Mouse (Mus musculus) liver, embryonic 14.5 days (tissue): ENCODE data around the gene Golt1b. TPM values are rescaled to one million over a fixed set of nuclear protein-coding genes. Genes with fewer than 3 reads are reported as not detected.

Experiments
- ATAC-seq: fragments of 200-750 bp; cut with Nextera tagmentation; 2 replicates; pipeline ENCODE4 v1.8.0; 2017; ENCODE audit warnings: moderate number of reproducible peaks, mild to moderate bottlenecking, moderate library complexity; ENCODE audit not compliant: insufficient read depth
- DNase-seq, 3 experiments: peaks; one replicate each; pipeline ENCODE4 v3.0.0-alpha.2; 2012 to 2013; ENCODE audit warnings: low read depth in 3 of 3, low spot score in 3 of 3
- H3K27ac ChIP-seq: fragments of 300-500 bp; sonication (generic); 2 replicates; pipeline ENCODE4 v1.5.1; 2014; ENCODE audit warnings: moderate library complexity, mild to moderate bottlenecking, control low read depth, inconsistent platforms
- H3K27me3 ChIP-seq: fragments of 300-500 bp; sonication (generic); 2 replicates; pipeline ENCODE4 v1.6.1; 2014; ENCODE audit warnings: mild to moderate bottlenecking, low read length, moderate library complexity; ENCODE audit not compliant: control insufficient read depth, insufficient read depth
- H3K36me3 ChIP-seq: fragments of 300-500 bp; sonication (generic); replicated peaks from 2 replicates; pipeline ENCODE4 v1.6.1; 2014; ENCODE audit warnings: low read depth; ENCODE audit not compliant: control insufficient read depth, insufficient read depth
- H3K4me1 ChIP-seq, 2 experiments: fragments of 200-500 bp in 1 of 2; fragments of 300-500 bp in 1 of 2; sonication (generic) in 1 of 2; replicated peaks; 2 replicates each; pipeline ENCODE4 v1.6.1; 2012 to 2014; ENCODE audit warnings: antibody characterized with exemption in 1 of 2, inconsistent platforms in 1 of 2, low read length in 1 of 2; ENCODE audit not compliant: control insufficient read depth in 2 of 2, insufficient read depth in 2 of 2
- H3K4me2 ChIP-seq: fragments of 300-500 bp; sonication (generic); 2 replicates; pipeline ENCODE4 v1.6.1; 2014; ENCODE audit warnings: low read depth, mild to moderate bottlenecking, control low read depth, moderate library complexity
- H3K4me3 ChIP-seq, 2 experiments: fragments of 200-500 bp in 1 of 2; fragments of 300-500 bp in 1 of 2; sonication (generic) in 1 of 2; 2 replicates each; pipeline ENCODE4 v1.5.1; 2012 to 2014; ENCODE audit warnings: low read depth in 2 of 2, low read length in 2 of 2, mild to moderate bottlenecking in 2 of 2, control low read depth in 1 of 2, inconsistent platforms in 1 of 2, moderate library complexity in 1 of 2; ENCODE audit not compliant: insufficient read depth in 1 of 2
- H3K9ac ChIP-seq: fragments of 300-500 bp; sonication (generic); replicated peaks from 2 replicates; pipeline ENCODE4 v1.6.1; 2014; ENCODE audit warnings: mild to moderate bottlenecking, control low read depth, moderate library complexity
- H3K9me3 ChIP-seq: fragments of 300-500 bp; sonication (generic); 2 replicates; pipeline ENCODE4 v1.6.1; 2016; ENCODE audit warnings: low read length, mixed read lengths; ENCODE audit not compliant: control insufficient read depth
- CTCF ChIP-seq: IDR thresholded peaks from 2 replicates; pipeline ENCODE4 v1.5.1; 2016; ENCODE audit warnings: antibody characterized with exemption, low read depth, control low read depth
- EP300 ChIP-seq: IDR thresholded peaks from 2 replicates; pipeline ENCODE4 v1.6.1; 2016; ENCODE audit warnings: antibody characterized with exemption, low read depth
- WGBS: fragments of 180-500 bp; shearing (Covaris S2); extraction: QIAGEN DNeasy Blood & Tissue Kit; methylation state at CpG from one replicate; pipeline ENCODE4 v1.1.7; 2014; ENCODE audit not compliant: insufficient replicate concordance; 5-methylcytosine and 5-hydroxymethylcytosine counted together
- polyA plus RNA-seq, 2 experiments: library from polyadenylated mRNA; depleted of rRNA in 1 of 2; stranded (reverse) in 1 of 2; unstranded in 1 of 2; fragments of >200 nt; fragmentation: Nextera tagmentation in 1 of 2; extraction: Ambion mirVana in 1 of 2; gene quantifications; 2 replicates each; pipeline versions ENCODE4 v1.2.1 to v1.2.3; 2012 to 2014

Golt1b gene
- polyA plus RNA-seq, 2 experiments = 7.9 to 39.4 TPM

- Histone ChIP-seq H3K4me1 (no peaks in the 10 kb centered on the region), H3K27ac (no peak overlapping the region), H3K9me3 (no peaks in the 10 kb centered on the region), H3K4me3 (no peak overlapping the region), H3K4me2 (no peak overlapping the region), H3K36me3 (peaks cover 15% of the 10 kb centered on the region), H3K27me3 (no peaks in the 10 kb centered on the region), H3K9ac (no peak overlapping the region)
- TF ChIP-seq CTCF = no peak
- no peak for TF ChIP-seq EP300
- 70% methylated on average over 1 of the region's 1 CpGs for WGBS
- DNase-seq (no peak), ATAC-seq (no peak)
These were observed 9.9 kb upstream of the Golt1b start for GRCm38 (mm10) chr6:142377081-142377480.

- TF ChIP-seq CTCF (no peak), EP300 (no peak)
- WGBS = 74% methylated on average over 8 of the region's 8 CpGs
- Histone ChIP-seq H3K4me1 (no peaks in the 10 kb centered on the region), H3K9me3 (no peaks in the 10 kb centered on the region), H3K27me3 (no peaks in the 10 kb centered on the region), H3K36me3 (peaks cover 11% of the 10 kb centered on the region; the same call in 1 of the 2 replicates), H3K4me3 (no peak overlapping the region), H3K4me2 (no peak overlapping the region), H3K27ac (no peak overlapping the region), H3K9ac (no peak overlapping the region)
- DNase-seq = no peak
- ATAC-seq = no peak
These were observed 8.3 kb upstream of the Golt1b start for GRCm38 (mm10) chr6:142378576-142379330.

GRCm38 (mm10) chr6:142379961-142380360 lies 7.1 kb upstream of the Golt1b start:
- H3K27ac ChIP-seq = no peak overlapping the region
- H3K36me3 ChIP-seq = peaks cover 9% of the 10 kb centered on the region; the same call in 1 of the 2 replicates
- H3K4me2 ChIP-seq = no peak overlapping the region
- no peak overlapping the region for H3K9ac ChIP-seq
- no peaks in the 10 kb centered on the region for H3K9me3 ChIP-seq
- ATAC-seq = no peak
- 80% methylated on average over 6 of the region's 6 CpGs for WGBS
- no peak for DNase-seq
- no peak for TF ChIP-seq EP300
- no peak overlapping the region for H3K4me3 ChIP-seq
- H3K27me3 ChIP-seq = no peaks in the 10 kb centered on the region
- 0 out of 4 replicates have a peak, but pooled peaks cover 0 to 3% of the 10 kb centered on the region in 2 experiments for H3K4me1 ChIP-seq

GRCm38 (mm10) chr6:142381615-142382014 lies 5.4 kb upstream of the Golt1b start:
- H3K36me3 ChIP-seq = peaks cover 1% of the 10 kb centered on the region; the same call in 1 of the 2 replicates
- 78% methylated on average over 7 of the region's 7 CpGs for WGBS
- DNase-seq (no peak), ATAC-seq (no peak)
- TF ChIP-seq EP300 (no peak), CTCF (no peak)
- H3K9ac ChIP-seq = no peak overlapping the region
- no peak overlapping the region for H3K4me2 ChIP-seq
- H3K4me1 ChIP-seq = peaks cover 4% of the 10 kb centered on the region in 2 experiments; a peak in 2 of 4 replicates
- H3K4me3 ChIP-seq = no peak overlapping the region
- H3K9me3 ChIP-seq = no peaks in the 10 kb centered on the region
- no peak overlapping the region for H3K27ac ChIP-seq
- no peaks in the 10 kb centered on the region for H3K27me3 ChIP-seq

GRCm38 (mm10) chr6:142384521-142384920 lies 2.5 kb upstream of the Golt1b start:
- no peak for TF ChIP-seq EP300
- TF ChIP-seq CTCF = no peak
- Histone ChIP-seq H3K9me3 (no peaks in the 10 kb centered on the region), H3K4me3 (no peak overlapping the region), H3K9ac (no peak overlapping the region), H3K4me1 (peaks cover 4 to 17% of the 10 kb centered on the region in 2 experiments), H3K27ac (no peak overlapping the region), H3K27me3 (no peaks in the 10 kb centered on the region), H3K36me3 (no peaks in the 10 kb centered on the region), H3K4me2 (no peak overlapping the region)
- ATAC-seq = no peak
- no peak for DNase-seq
- WGBS = 82% methylated on average over 9 of the region's 9 CpGs
